Mouse (Mus musculus): ENCODE results near the gene Gm17190. TPM values are rescaled to one million over a fixed set of nuclear protein-coding genes. Genes with fewer than 3 reads are reported as not detected.

Gene Gm17190
- polyA plus RNA-seq, 1 experiment from 2014 or later: 0.06 TPM

DNA sequence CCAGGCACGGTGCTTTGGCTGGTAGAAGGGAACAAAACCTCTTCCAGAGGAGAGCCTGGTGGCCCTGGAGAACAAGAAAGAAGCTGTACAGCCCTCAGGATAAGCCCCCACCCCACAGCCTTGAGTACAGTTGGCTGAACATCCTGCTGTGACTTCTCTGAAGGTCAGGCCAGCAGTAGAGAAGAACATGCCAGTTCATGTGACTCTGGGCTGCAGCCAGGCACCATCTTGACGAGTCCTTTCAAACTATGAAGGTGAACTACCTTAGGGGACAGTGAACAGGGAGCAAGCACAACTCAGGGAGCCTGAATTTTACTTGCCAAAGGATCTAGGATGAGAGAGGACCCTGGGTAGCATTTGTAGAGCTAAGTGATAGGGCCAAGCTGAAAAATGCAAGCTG is 30.9 kb downstream of the Gm17190 start:
- TF ChIP-seq CTCF (IDR thresholded peaks at IDR 0.05): no peak
- H3K27me3 ChIP-seq: peaks cover 39% of the 10 kb centered on the region
- no peak for ATAC-seq
- ChIA-PET CTCF (interaction anchor here (1.2 kb wide), 1 partner anchor 9 kb away, joined by 3 read pairs; no protein-coding TSS in a partner anchor), POLR2A (no interaction called here)
- in situ Hi-C loops (cut with MboI; ENCODE audit: low pct_unique_long_range_greater_than_20kb): no loop called here
- no peak for DNase-seq (ENCODE audit: low read depth, low spot score)

- DNase-seq (ENCODE audit: low read depth, low spot score) (no peak), ATAC-seq (no peak)
- ChIA-PET CTCF (no interaction called here), POLR2A (no interaction called here)
- in situ Hi-C loops (cut with MboI; ENCODE audit: low pct_unique_long_range_greater_than_20kb): no loop called here
- H3K27me3 ChIP-seq: peaks cover 17% of the 10 kb centered on the region
- TF ChIP-seq CTCF (IDR thresholded peaks at IDR 0.05): no peak
Measured at GRCm38 (mm10) chr13:96125011-96125410, 43.2 kb downstream of the Gm17190 start.

GRCm38 (mm10) chr13:96126669-96127068 is 44.8 kb downstream of the Gm17190 start:
- ATAC-seq (no peak), DNase-seq (ENCODE audit: low read depth, low spot score) (no peak)
- ChIA-PET POLR2A (interaction anchor here (0.7 kb wide), 1 partner anchor 65 kb away, joined by 3 read pairs; no protein-coding TSS in a partner anchor), CTCF (no interaction called here)
- no peak for TF ChIP-seq CTCF (IDR thresholded peaks at IDR 0.05)
- H3K27me3 ChIP-seq: peaks cover 33% of the 10 kb centered on the region
- in situ Hi-C loops (cut with MboI; ENCODE audit: low pct_unique_long_range_greater_than_20kb): no loop called here

DNA sequence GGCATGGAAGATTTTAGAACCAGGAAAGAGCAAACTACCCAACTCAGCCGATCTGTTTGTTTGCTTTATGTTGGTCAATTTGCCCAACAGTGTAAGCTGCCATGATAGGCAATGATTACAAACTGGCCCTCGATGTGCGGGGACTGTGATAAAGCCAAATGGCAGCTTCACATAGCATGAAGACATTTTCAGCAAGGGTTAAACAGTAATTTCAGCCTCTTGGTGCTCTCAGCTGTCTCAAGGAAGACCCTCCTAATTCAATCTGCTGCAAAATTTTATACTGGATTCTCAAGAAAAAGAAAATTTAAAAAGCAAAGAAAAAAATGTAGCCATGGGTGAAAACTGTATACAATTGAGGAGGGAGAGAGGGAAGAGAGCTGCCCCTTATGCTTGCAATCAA is 47.2 kb downstream of the Gm17190 start:
- DNase-seq (ENCODE audit: low read depth, low spot score): no peak
- CTCF ChIA-PET: no interaction called here
- in situ Hi-C loops (cut with MboI; ENCODE audit: low pct_unique_long_range_greater_than_20kb): no loop called here
- ATAC-seq: no peak
- POLR2A ChIA-PET: no interaction called here
- H3K27me3 ChIP-seq: peaks cover 48% of the 10 kb centered on the region
- no peak for TF ChIP-seq CTCF (IDR thresholded peaks at IDR 0.05)

DNA sequence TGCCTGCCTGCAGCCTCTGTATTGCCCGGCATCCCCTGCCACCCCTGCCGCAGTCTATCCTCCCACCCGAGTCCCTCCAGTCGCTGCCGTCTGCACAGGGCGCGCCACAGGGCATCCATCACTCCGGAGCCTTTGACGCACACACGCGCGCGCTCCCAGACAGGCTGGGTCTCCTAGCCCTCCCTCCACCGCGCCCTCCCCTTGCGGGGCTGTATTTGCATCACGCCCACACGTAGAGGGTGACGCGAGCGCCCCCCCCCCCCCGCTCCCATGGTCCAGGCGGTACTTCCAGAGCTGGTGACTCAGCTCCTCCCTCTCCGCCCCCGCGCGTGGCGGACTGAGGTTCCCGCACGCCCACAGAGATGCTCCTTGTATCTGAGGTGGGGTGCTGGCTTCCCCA is 49.2 kb downstream of the Gm17190 start:
- in situ Hi-C loops (cut with MboI; ENCODE audit: low pct_unique_long_range_greater_than_20kb): no loop called here
- CTCF ChIA-PET: no interaction called here
- POLR2A ChIA-PET: no interaction called here
- no peak for DNase-seq (ENCODE audit: low read depth, low spot score)
- no peak for ATAC-seq
- TF ChIP-seq CTCF (IDR thresholded peaks at IDR 0.05): no peak
- H3K27me3 ChIP-seq: peaks cover 51% of the 10 kb centered on the region

GRCm38 (mm10) chr13:96131911-96132310 is 50.1 kb downstream of the Gm17190 start:
- peaks cover 51% of the 10 kb centered on the region for H3K27me3 ChIP-seq
- ChIA-PET POLR2A (no interaction called here), CTCF (no interaction called here)
- no peak for ATAC-seq
- TF ChIP-seq CTCF (IDR thresholded peaks at IDR 0.05): no peak
- DNase-seq (ENCODE audit: low read depth, low spot score): no peak
- in situ Hi-C loops (cut with MboI; ENCODE audit: low pct_unique_long_range_greater_than_20kb): no loop called here

GRCm38 (mm10) chr13:96132401-96132816 is 50.6 kb downstream of the Gm17190 start, which contains the start of gene Sv2c:
TSS of gene Sv2c (minus strand) at chr13:96132577.
- ChIA-PET CTCF (no interaction called here), POLR2A (no interaction called here)
- ATAC-seq: no peak
- in situ Hi-C loops (cut with MboI; ENCODE audit: low pct_unique_long_range_greater_than_20kb): no loop called here
- DNase-seq (ENCODE audit: low read depth, low spot score): no peak
- peaks cover 52% of the 10 kb centered on the region for H3K27me3 ChIP-seq
- no peak for TF ChIP-seq CTCF (IDR thresholded peaks at IDR 0.05)

Other genes with a start within 250 kb of the Gm17190 start
- 0.08 TPM for gene Iqgap2, start 190.1 kb upstream of the Gm17190 start, polyA plus RNA-seq (2021)
- gene Gm20075, start 678 bp upstream of the Gm17190 start, polyA plus RNA-seq (2021): 26.4 TPM
- gene Sv2c, start 50.5 kb downstream of the Gm17190 start, polyA plus RNA-seq (2021): not detected

Measured in Patski (cell line).